Mouse (Mus musculus) forebrain, embryonic 16.5 days (tissue): ENCODE data around the gene Cab39. TPM values are rescaled to one million over a fixed set of nuclear protein-coding genes. Genes with fewer than 3 reads are reported as not detected.

Experiments
- ATAC-seq: fragments of 200-750 bp; cut with Nextera tagmentation; 2 replicates; pipeline ENCODE4 v1.8.0; 2017; ENCODE audit warnings: mild to moderate bottlenecking, moderate library complexity
- H3K27ac ChIP-seq: fragments of 300-500 bp; sonication (generic); 2 replicates; pipeline ENCODE4 v1.5.1; 2014; ENCODE audit warnings: low read length, control low read depth
- H3K27me3 ChIP-seq: fragments of 300-500 bp; sonication (generic); replicated peaks from 2 replicates; pipeline ENCODE4 v1.6.1; 2014; ENCODE audit warnings: low read length; ENCODE audit not compliant: control insufficient read depth, insufficient read depth
- H3K36me3 ChIP-seq: fragments of 300-500 bp; sonication (generic); 2 replicates; pipeline ENCODE4 v1.6.1; 2014; ENCODE audit not compliant: control insufficient read depth, insufficient read depth
- H3K4me1 ChIP-seq: fragments of 300-500 bp; sonication (generic); replicated peaks from 2 replicates; pipeline ENCODE4 v1.6.1; 2014; ENCODE audit warnings: low read length; ENCODE audit not compliant: control insufficient read depth, insufficient read depth
- H3K4me2 ChIP-seq: fragments of 300-500 bp; sonication (generic); 2 replicates; pipeline ENCODE4 v1.6.1; 2014; ENCODE audit warnings: mild to moderate bottlenecking, low read length, control low read depth
- H3K4me3 ChIP-seq: fragments of 300-500 bp; sonication (generic); replicated peaks from 2 replicates; pipeline ENCODE4 v1.5.1; 2014; ENCODE audit warnings: mild to moderate bottlenecking, low read length, control low read depth
- H3K9ac ChIP-seq: fragments of 300-500 bp; sonication (generic); replicated peaks from 2 replicates; pipeline ENCODE4 v1.6.1; 2014; ENCODE audit warnings: low read depth, low read length, control low read depth
- H3K9me3 ChIP-seq: fragments of 300-500 bp; sonication (generic); 2 replicates; pipeline ENCODE4 v1.6.1; 2016; ENCODE audit warnings: low read length; ENCODE audit not compliant: control insufficient read depth
- WGBS: fragments of 180-500 bp; shearing (Covaris S2); extraction: QIAGEN DNeasy Blood & Tissue Kit; methylation state at CpG from one replicate; pipeline ENCODE4 v1.1.7; 2014; 5-methylcytosine and 5-hydroxymethylcytosine counted together
- microRNA-seq: library from miRNA; unstranded; fragments of <30 nt; microRNA quantifications from one replicate; pipeline ENCODE4, GENCODE M21; 2017
- polyA plus RNA-seq: library from polyadenylated mRNA; unstranded; fragments of >200 nt; fragmentation: Nextera tagmentation; extraction: Ambion mirVana; gene quantifications from 2 replicates; pipeline ENCODE4 v1.2.1, GENCODE M21; 2015

Gene Cab39
- polyA plus RNA-seq, 1 experiment from 2014 or later, result 47.1 TPM

DNA sequence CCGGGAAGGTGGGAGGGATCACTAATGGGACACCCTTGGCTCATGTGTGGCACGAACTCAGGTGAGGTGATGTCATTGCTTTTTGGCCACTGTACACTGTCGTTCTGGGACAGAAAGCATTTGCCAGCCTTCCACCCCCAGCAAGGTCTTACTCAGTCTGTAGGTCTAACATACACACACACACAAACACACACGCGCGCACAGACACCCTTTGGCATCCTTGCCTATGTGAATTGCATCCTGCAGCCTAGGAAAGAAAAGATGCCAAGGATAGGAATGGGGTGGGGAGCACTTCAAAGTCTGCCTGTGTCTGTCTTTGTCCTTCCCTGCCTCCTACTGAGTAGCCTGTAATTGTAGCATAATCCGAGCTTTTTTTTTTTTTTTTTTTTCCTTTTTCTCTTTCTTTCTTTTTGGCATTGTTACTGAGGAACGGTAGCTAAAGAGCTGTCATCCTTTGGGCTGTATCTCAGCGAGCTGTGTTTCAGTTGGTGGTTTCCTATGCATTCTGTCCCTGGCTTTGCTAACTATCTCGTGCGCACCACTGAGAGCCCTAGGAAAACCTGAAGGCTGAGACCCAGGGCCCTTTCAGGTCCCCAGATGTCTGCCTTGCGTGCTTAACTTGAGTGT lies 105.6 kb downstream of the Cab39 start:
- no peak overlapping the region for H3K4me3 ChIP-seq
- 13% methylated on average over 12 of the region's 12 CpGs for WGBS
- peak overlapping the region; percentile 8 for H3K9ac ChIP-seq
- peak overlapping the region; percentile 78 for H3K4me2 ChIP-seq
- no peak for ATAC-seq
- no peaks in the 10 kb centered on the region for H3K27me3 ChIP-seq
- H3K36me3 ChIP-seq, result peaks cover 4% of the 10 kb centered on the region; the same call in 1 of the 2 replicates
- no peaks in the 10 kb centered on the region for H3K9me3 ChIP-seq
- peaks cover 77% of the 10 kb centered on the region for H3K4me1 ChIP-seq
- H3K27ac ChIP-seq, result peak overlapping the region; percentile 77

DNA sequence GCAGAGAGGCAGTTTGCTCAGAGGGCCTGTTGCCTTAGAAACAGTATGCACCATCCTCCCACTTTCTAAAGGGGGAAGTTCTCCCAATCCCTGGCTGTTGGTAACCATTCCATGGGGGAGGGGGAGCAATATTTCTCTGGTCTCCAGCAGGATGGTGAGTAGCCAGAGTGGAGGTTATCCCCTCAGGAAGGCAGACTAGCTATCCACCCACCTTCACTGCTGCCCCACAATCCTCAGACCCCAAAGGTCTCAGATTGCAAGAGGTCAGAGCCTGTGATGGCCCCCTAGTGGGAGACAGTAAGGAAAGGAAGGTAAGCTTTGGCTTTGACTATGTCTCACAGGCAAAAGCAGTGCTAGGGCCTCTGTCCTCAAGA lies 106.1 kb downstream of the Cab39 start:
- ATAC-seq, result no peak

DNA sequence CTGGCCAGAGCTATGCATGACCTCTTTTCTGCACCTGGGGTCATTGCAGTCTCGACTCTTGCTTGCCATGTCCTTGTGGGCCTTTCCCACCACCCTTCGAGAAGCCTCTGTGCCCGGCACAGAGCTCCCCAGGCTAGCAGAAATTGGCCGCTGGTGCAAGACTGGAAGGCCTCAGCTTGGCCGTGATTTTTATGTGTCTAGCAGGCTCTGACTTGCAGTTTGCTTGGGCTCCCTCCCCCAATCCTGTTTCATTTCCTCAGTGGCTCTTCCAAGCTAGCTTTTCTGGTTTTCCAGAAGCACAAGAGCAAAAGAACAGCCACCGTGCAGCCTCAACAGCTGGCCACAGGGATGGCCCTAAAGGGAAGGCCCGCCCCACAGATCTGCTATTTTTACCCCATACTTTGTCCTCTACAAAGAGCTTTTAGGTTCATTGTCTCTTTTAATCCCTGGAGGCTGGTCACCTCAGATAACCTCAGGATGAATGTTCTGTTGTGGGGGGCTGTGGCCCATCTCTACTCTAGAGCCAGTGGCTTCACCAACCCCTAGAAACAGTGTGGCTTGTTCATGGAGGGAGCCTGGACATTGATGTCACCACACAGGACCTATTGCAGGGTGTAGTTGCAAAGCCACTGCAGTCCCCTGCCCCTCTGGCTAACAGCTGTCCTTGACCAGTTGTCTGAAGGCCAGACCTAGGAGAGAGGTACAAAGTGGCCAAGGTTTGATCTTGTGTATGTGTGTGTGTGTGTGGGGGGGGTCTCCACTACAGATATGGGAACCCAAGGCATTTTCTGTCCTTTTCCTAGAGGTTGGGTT lies 107.5 kb downstream of the Cab39 start:
- WGBS, result 74% methylated on average over 7 of the region's 7 CpGs
- ATAC-seq, result no peak
- Histone ChIP-seq H3K9ac (no peak overlapping the region; the same call in 1 of the 2 replicates), H3K4me1 (peaks cover 69% of the 10 kb centered on the region), H3K4me2 (no peak overlapping the region), H3K27ac (peak overlapping the region; percentile 43), H3K9me3 (no peaks in the 10 kb centered on the region), H3K27me3 (no peaks in the 10 kb centered on the region), H3K36me3 (peaks cover 15% of the 10 kb centered on the region), H3K4me3 (no peak overlapping the region)

More for the DNA sequence above, 106.1 kb downstream of the Cab39 start:
- H3K4me2 ChIP-seq, result peak overlapping the region; percentile 78
- no peaks in the 10 kb centered on the region for H3K27me3 ChIP-seq
- H3K4me1 ChIP-seq, result peaks cover 75% of the 10 kb centered on the region
- peak overlapping the region; percentile 8 for H3K9ac ChIP-seq
- H3K9me3 ChIP-seq, result no peaks in the 10 kb centered on the region
- H3K27ac ChIP-seq, result peak overlapping the region; percentile 77
- peaks cover 4% of the 10 kb centered on the region; the same call in 1 of the 2 replicates for H3K36me3 ChIP-seq
- no peak overlapping the region for H3K4me3 ChIP-seq

Small RNA genes lying within 50 kb of the gene (microRNA-seq; reads per million reads assigned to microRNA genes)
- gene Gm25472, result not detected
- gene Mir8096, result not detected

Other genes with a start within 250 kb of the Cab39 start
- gene G530012D18Rik, start 217.8 kb upstream of the Cab39 start, polyA plus RNA-seq, result not detected in 2 replicates
- 0.33 and 0.67 TPM in 2 replicates for gene Sp110, start 194.6 kb upstream of the Cab39 start, polyA plus RNA-seq
- 0.32 and 0.60 TPM in 2 replicates for gene Sp140, start 193.1 kb upstream of the Cab39 start, polyA plus RNA-seq
- 0.98 TPM in 1 of 2 replicates, not detected in the other for gene Sp100, start 143.5 kb upstream of the Cab39 start, polyA plus RNA-seq
- 0.32 and 0.81 TPM in 2 replicates for gene A630001G21Rik, start 14.8 kb upstream of the Cab39 start, polyA plus RNA-seq
- 146 and 166 TPM in 2 replicates for gene Itm2c, start 100.8 kb downstream of the Cab39 start, polyA plus RNA-seq
- gene 4933407L21Rik, start 135.0 kb downstream of the Cab39 start, polyA plus RNA-seq, result 3.6 and 5.6 TPM in 2 replicates
- 0.16 TPM in 1 of 2 replicates, not detected in the other for gene Gpr55, start 167.6 kb downstream of the Cab39 start, polyA plus RNA-seq
- gene Spata3, start 223.4 kb downstream of the Cab39 start, polyA plus RNA-seq, result 0.43 and 1.0 TPM in 2 replicates